Mouse (Mus musculus) CH12.LX (cell line): ENCODE results near the gene Chst13.

Source experiments
- BHLHE40 ChIP-seq: IDR thresholded peaks from 2 replicates; pipeline ENCODE4 v1.6.1; 2011; ENCODE audit warnings: mild to moderate bottlenecking, low read depth, low read length, improper control_type of control experiment
- CHD1 ChIP-seq: IDR thresholded peaks from 2 replicates; pipeline ENCODE4 v1.6.1; 2012; ENCODE audit warnings: low read depth, low read length, improper control_type of control experiment, inconsistent platforms
- CTCF ChIP-seq, 2 experiments: IDR thresholded peaks in 1 of 2; conservative IDR thresholded peaks in 1 of 2; 2 replicates each; pipeline ENCODE4 v1.5.1; 2011 to 2012; ENCODE audit warnings: low read depth in 2 of 2, low read length in 2 of 2, improper control_type of control experiment in 1 of 2, inconsistent platforms in 1 of 2, mild to moderate bottlenecking in 1 of 2, moderate library complexity in 1 of 2
- ETS1 ChIP-seq: conservative IDR thresholded peaks from 2 replicates; pipeline ENCODE4 v1.6.1; 2012; ENCODE audit warnings: low read depth, mild to moderate bottlenecking, inconsistent platforms, low read length, improper control_type of control experiment, moderate library complexity
- KAT2A ChIP-seq: IDR thresholded peaks from 2 replicates; pipeline ENCODE4 v1.6.1; 2012; ENCODE audit warnings: low read length, improper control_type of control experiment, inconsistent platforms; ENCODE audit not compliant: insufficient replicate concordance
- MAFK ChIP-seq: IDR thresholded peaks from 2 replicates; pipeline ENCODE4 v1.6.1; 2011; ENCODE audit warnings: low read length, improper control_type of control experiment; ENCODE audit not compliant: insufficient replicate concordance
- MAX ChIP-seq: IDR thresholded peaks from 2 replicates; pipeline ENCODE4 v1.6.1; 2011; ENCODE audit warnings: low read length, improper control_type of control experiment
- MEF2A ChIP-seq: IDR thresholded peaks from 2 replicates; pipeline ENCODE4 v1.6.1; 2014; ENCODE audit warnings: low read depth, mild to moderate bottlenecking, inconsistent platforms, low read length, improper control_type of control experiment, borderline replicate concordance
- POLR2A ChIP-seq: IDR thresholded peaks from 2 replicates; pipeline ENCODE4 v1.6.1; 2011; ENCODE audit warnings: low read depth, mild to moderate bottlenecking, improper control_type of control experiment, low read length
- POLR2AphosphoS2 ChIP-seq: IDR thresholded peaks from 2 replicates; pipeline ENCODE4 v1.6.1; 2011; ENCODE audit warnings: low read depth, low read length, improper control_type of control experiment
- SMC3 ChIP-seq: IDR thresholded peaks from 2 replicates; pipeline ENCODE4 v1.6.1; 2011; ENCODE audit warnings: low read depth, low read length, improper control_type of control experiment
- TBP ChIP-seq: conservative IDR thresholded peaks from 2 replicates; pipeline ENCODE4 v1.6.1; 2011; ENCODE audit warnings: low read depth, low read length, improper control_type of control experiment
- ZC3H11A ChIP-seq: IDR thresholded peaks from 2 replicates; pipeline ENCODE4 v1.6.1; 2012; ENCODE audit warnings: low read depth, mild to moderate bottlenecking, inconsistent platforms, low read length, improper control_type of control experiment

DNA sequence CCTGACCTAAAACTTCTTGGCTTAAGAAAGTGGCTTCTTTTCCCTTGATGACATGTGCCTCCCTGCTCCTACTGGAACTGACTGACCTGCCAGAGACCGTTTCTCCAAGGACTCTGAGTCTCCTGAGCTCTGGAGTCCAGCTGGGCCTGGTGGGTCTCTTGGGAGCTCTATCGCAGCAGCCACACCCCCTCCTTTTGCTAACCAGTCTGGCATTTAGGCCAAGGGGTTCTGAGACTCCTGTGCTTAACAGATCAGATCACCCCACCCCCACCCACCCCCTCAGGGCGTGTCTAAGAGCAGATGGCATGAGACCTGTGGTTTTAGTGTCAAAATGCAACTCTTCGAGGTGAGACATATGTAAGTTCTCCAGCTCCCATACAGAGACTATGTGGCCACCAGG lies 3.2 kb downstream of the Chst13 start:
- TF ChIP-seq ZC3H11A (no peak), CTCF (conservative IDR thresholded peaks at IDR 0.05 in 1 of 2, IDR thresholded peaks at IDR 0.05 in 1 of 2; ENCODE audit: low read depth in 2 of 2, low read length in 2 of 2) (no peak), BHLHE40 (no peak), ETS1 (no peak), CHD1 (no peak), MAFK (no peak), MAX (no peak), MEF2A (no peak), KAT2A (no peak), POLR2A (no peak), POLR2AphosphoS2 (no peak), TBP (no peak), SMC3 (no peak)
